Mouse (Mus musculus) adrenal gland, postnatal 14 days (tissue): ENCODE measurements around the gene Rasal1. TPM values are rescaled to one million over a fixed set of nuclear protein-coding genes. Genes with fewer than 3 reads are reported as not detected.
A peak's percentile ranks its signal among the peaks of the same experiment; 100 is the strongest.

Experiments
- DNase-seq: peaks from one replicate; pipeline ENCODE4 v3.0.0; 2021; ENCODE audit warnings: mixed read lengths
- total RNA-seq: library from RNA; stranded (reverse); gene quantifications from 2 replicates; pipeline ENCODE4 v1.2.3, GENCODE M21; 2021

The Rasal1 gene
- total RNA-seq, 1 experiment from 2014 or later, result 8.3 TPM

GRCm38 (mm10) chr5:120694695-120695074 is 46.1 kb downstream of the Rasal1 start:
- peak; percentile 53 for DNase-seq

GRCm38 (mm10) chr5:120696057-120696743 is 47.6 kb downstream of the Rasal1 start:
- no peak for DNase-seq

DNA sequence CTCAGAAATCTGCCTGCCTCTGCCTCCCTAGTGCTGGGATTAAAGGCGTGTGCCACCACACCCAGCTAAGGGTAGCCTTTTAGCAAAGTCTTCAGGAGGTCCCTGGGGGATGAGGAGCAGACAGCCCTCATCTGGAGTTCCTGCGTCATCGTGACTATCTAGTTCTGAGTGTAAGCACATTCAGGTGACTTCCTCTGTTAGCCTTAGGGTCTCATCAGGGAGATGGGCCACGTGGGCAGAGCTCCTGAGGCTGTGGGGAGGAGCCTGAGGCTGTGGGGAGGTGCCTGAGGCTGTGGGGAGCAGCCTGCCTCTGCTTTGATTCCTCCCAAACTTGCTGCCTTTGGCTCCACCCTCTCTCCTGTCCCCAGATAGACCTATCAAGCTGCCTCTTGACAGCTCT is 48.3 kb downstream of the Rasal1 start:
- no peak for DNase-seq

- no peak for DNase-seq
These were observed 49.6 kb downstream of the Rasal1 start for GRCm38 (mm10) chr5:120698181-120698580.

- DNase-seq, result peak; percentile 87
These were observed 50.3 kb downstream of the Rasal1 start for GRCm38 (mm10) chr5:120698801-120699391.

- DNase-seq, result no peak
These were observed 52.6 kb downstream of the Rasal1 start for GRCm38 (mm10) chr5:120700996-120701790.

DNA sequence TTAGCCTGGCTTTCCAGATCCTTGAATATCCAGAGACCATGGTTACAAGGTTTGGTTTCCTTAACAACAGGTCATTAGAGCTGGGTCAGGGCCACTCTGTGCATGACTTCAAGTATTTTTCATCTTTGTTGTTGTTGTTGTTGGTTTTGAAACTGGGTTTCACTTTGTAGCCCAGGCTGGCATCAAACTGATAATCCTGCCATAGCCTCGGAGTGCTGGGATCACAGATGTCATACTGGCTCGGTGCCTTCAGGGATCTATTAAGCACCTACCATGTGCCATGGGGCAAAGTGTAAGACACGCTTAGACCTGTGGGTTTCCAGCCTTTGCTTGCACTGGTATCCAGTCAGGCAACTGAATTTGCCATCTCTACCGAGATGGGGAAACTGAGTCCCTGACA is 53.8 kb downstream of the Rasal1 start:
- DNase-seq, result no peak

DNA sequence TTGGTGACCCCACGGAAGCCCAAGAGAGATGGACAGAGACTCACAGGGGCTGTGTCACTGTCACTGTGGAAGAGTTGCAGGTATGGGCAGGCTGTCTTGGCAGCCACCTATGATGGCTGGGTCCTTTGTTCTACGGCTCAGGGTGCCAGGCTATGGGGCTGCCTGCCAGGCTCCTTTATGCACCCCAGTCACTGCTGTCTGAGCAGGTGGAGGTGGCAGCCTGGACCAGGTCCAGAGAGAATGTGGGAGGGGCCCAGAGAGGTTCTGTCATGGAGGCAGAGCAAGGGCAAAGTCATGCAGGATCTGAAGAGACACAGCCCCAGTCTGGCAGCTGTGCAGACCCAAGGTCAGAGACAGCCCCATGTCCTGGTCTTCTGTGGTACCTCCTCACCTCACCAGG is 54.4 kb downstream of the Rasal1 start:
- DNase-seq, result no peak

GRCm38 (mm10) chr5:120703660-120704059 is 55.0 kb downstream of the Rasal1 start:
- no peak for DNase-seq

DNA sequence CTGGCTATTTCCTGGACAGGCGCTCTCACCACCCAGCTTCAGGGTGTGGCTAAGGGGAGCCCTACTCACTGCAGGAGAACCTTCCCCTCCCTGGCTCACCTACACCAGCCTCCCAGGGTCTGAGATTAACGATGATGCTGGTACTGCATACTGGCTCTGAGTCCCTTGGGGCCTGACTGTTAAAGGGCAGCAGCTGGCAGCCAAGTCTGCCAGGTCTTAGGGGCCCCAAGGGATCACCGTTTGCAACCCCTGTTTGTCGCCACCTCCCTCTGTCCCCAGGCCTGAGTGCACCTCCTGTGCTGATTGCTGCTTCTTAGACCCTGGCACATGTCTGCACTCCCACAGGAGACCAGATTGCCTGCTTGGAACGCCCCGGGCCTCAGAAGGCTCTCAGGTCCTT is 55.8 kb downstream of the Rasal1 start:
- DNase-seq, result no peak

DNA sequence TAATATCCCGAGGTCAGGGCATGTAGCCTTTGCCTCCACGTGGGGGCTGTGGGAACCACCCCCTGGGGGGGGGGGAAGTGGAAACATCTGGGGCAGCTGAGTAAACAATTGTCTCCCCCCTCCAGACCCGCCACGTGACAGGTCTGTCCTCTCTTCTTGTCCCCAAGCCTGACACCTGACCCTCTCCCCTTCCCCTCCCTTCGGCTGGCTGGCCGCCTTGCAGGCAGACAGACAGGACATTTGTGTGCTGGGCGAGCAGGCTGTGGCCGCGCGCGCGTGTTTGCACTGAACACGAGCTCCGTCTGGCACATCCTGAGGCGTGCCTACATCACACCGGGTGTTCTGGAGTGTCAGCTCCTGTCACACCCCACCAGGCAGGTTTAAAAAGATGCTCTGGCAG is 57.9 kb downstream of the Rasal1 start:
- DNase-seq, result no peak

GRCm38 (mm10) chr5:120706976-120707375 is 58.4 kb downstream of the Rasal1 start:
- DNase-seq, result no peak

GRCm38 (mm10) chr5:120710161-120710825 is 61.7 kb downstream of the Rasal1 start:
- peak; percentile 71 for DNase-seq

DNA sequence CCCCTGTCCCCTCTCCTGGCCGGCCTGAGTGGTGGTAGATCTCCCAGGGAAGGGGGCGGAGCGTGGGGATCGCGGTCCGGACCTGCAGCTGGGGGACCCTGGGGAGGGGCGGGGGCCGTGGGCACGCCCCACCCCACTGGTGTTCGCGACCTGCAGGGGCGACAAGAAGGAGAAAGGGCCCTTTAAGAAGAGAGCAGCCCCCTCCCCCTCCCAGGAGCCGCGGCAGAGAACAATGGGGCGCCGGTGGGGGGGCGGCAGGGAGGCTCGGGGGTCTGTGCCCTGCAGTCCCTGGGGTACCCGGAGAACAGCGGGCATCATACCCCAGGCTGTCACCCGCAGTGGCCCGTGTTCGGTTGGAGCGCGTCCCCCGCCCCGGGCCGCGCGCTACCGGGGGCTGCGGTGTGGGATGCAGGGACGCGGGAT is 62.2 kb downstream of the Rasal1 start:
- no peak for DNase-seq

DNA sequence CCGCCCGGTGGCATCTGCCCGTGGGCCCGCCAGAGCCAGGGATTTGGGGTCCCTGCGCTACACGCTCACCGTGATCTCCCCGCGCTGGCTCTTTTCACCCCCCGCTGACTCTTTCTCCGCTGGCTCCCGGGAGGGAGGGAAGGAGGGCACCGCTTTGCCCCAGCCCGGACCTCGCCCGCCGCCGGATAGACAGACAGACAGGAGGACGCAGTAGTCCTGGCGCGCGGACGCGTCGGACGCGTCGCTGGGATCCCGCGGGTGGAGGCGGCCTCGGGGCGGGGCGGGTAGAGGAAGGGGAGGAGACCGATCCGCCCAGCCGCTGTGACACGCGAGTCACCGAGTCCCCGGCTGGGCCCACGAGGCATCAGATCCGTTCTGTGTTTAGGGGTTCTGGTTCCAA is 62.8 kb downstream of the Rasal1 start:
- peak; percentile 85 for DNase-seq

DNA sequence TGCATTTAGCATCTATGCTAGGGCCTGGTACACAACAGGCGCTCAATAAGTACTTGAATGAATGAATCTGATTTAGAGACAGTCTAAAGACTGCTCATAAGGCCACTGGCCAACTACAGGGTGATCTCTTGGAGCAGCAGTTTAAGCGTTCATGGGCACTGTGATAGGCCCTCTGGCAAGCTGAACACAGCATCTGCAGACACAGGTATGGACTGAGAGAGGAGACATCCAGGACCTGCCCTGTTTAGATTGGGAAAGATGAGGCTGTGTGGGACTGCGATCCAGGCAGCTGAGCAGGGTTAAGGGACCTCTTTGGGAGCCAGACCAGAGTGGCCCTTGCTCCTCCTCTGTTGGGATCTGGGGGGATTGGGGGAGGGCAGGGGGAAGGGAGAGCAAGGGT is 63.2 kb downstream of the Rasal1 start, which contains the start of gene Dtx1:
TSS of gene Dtx1 (minus strand) at position 101 of the 400 bp plus-strand sequence.
- no peak for DNase-seq

- no peak for DNase-seq
These were observed 64.1 kb downstream of the Rasal1 start for GRCm38 (mm10) chr5:120712721-120713120.

- peak; percentile 88 for DNase-seq
These were observed 65.7 kb downstream of the Rasal1 start for GRCm38 (mm10) chr5:120714314-120714713.

- DNase-seq, result no peak
These were observed 68.5 kb downstream of the Rasal1 start for GRCm38 (mm10) chr5:120717136-120717535.

GRCm38 (mm10) chr5:120718600-120719378 is 70.2 kb downstream of the Rasal1 start:
- DNase-seq, result no peak

- DNase-seq, result no peak
These were observed 72.4 kb downstream of the Rasal1 start for GRCm38 (mm10) chr5:120721005-120721404.
